Mouse (Mus musculus) granulocyte monocyte progenitor cell, adult 5-6 weeks (primary cell): ENCODE data around the gene Catsperg1. TPM values are rescaled to one million over a fixed set of nuclear protein-coding genes. Genes with fewer than 3 reads are reported as not detected.
"Not testable (repeated sequence)": the region's sequence is repeated elsewhere in the genome, so short reads cannot be mapped to it uniquely, and the experiment has no call there.

Experiments
- ATAC-seq: replicated peaks from 2 replicates; pipeline ENCODE4 v1.8.0; 2016; ENCODE audit warnings: mild to moderate bottlenecking, moderate TSS enrichment, inconsistent platforms; ENCODE audit not compliant: poor library complexity, severe bottlenecking
- total RNA-seq, 2 experiments: library from RNA; stranded (forward) in 1 of 2; stranded (reverse) in 1 of 2; fragments of 200-712, 200-1000 nt in 1 of 2; fragments of >200 nt in 1 of 2; fragmentation: Nextera tagmentation in 1 of 2; gene quantifications; 2 replicates each; pipeline ENCODE4 v1.2.3; 2014 to 2017

The Catsperg1 gene
- total RNA-seq, 2 experiments from 2014 or later: 0.49 TPM; not detected in 1

- ATAC-seq: no peak
Measured at GRCm38 (mm10) chr7:29146625-29147367, 67.0 kb downstream of the Catsperg1 start.

GRCm38 (mm10) chr7:29144006-29144405 lies 69.8 kb downstream of the Catsperg1 start:
- ATAC-seq: peak; percentile 87

- no peak for ATAC-seq
Measured at GRCm38 (mm10) chr7:29141416-29141815, 72.4 kb downstream of the Catsperg1 start.

DNA sequence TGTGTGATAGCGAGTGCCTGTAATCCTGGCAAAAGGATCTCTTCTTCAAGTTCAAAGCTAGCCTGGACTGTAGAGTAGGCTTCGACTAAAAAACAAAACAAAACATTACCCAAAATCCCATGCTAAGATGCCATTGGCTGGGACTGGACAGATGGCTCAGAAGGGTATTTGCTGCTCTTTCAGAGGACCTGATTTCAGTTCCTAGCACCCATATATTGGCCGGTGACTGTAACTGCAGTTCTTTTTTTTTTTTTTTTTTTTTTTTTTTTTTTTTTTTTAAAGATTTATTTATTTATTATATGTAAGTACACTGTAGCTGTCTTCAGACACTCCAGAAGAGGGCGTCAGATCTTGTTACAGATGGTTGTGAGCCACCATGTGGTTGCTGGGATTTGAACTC lies 74.6 kb downstream of the Catsperg1 start:
- not testable (repeated sequence) for ATAC-seq

DNA sequence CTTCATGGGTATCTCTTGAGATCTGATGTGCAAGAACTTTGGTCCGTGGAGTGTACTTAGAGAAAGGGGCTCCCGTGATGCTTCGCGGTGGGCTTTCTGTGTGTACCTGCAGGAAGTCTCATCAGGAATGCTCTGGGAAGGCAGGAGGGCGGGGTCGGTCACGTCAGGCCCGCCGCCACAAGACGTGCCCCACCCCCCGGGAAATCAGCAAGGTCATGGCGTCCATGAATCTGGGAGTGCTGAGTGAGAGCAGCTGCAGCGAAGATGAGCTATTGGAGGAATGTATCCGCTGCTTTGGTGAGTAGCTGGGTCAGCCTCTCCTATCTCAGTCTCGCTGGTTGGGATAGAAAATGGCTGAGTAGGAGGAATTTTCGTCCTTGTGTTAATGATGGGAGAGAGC lies 76.4 kb downstream of the Catsperg1 start:
- no peak for ATAC-seq

- peak; percentile 99 for ATAC-seq
Measured at GRCm38 (mm10) chr7:29134693-29135386, 79.0 kb downstream of the Catsperg1 start, which contains the start of gene Rasgrp4. Rasgrp4 (plus strand) TSS chr7:29134851.

- ATAC-seq: no peak
Measured at GRCm38 (mm10) chr7:29134230-29134629, 79.6 kb downstream of the Catsperg1 start.

Other genes with a start within 250 kb of the Catsperg1 start
- gene Eif3k, start 232.2 kb downstream of the Catsperg1 start, total RNA-seq (2014; fragmentation: Nextera tagmentation): 474 TPM in 2 replicates
- 400 and 462 TPM in 2 replicates for gene Eif3k, start 232.2 kb downstream of the Catsperg1 start, total RNA-seq (2017)
- 46.1 and 62.3 TPM in 2 replicates for gene Map4k1, start 232.0 kb downstream of the Catsperg1 start, total RNA-seq (2014; fragmentation: Nextera tagmentation)
- gene Map4k1, start 232.0 kb downstream of the Catsperg1 start, total RNA-seq (2017): 42.4 and 48.7 TPM in 2 replicates
- gene Ryr1, start 88.9 kb downstream of the Catsperg1 start, total RNA-seq (2014; fragmentation: Nextera tagmentation): 4.7 TPM in 1 of 2 replicates, not detected in the other
- 0.69 TPM in 1 of 2 replicates, not detected in the other for gene Ryr1, start 88.9 kb downstream of the Catsperg1 start, total RNA-seq (2017)
- gene Rasgrp4, start 79.2 kb downstream of the Catsperg1 start, total RNA-seq (2014; fragmentation: Nextera tagmentation): 0.51 and 6.3 TPM in 2 replicates
- 0.43 and 1.2 TPM in 2 replicates for gene Rasgrp4, start 79.2 kb downstream of the Catsperg1 start, total RNA-seq (2017)
- gene Fam98c, start 57.8 kb downstream of the Catsperg1 start, total RNA-seq (2014; fragmentation: Nextera tagmentation): 18.3 and 18.8 TPM in 2 replicates
- 21.2 and 25.3 TPM in 2 replicates for gene Fam98c, start 57.8 kb downstream of the Catsperg1 start, total RNA-seq (2017)
- gene Ggn, start 43.8 kb downstream of the Catsperg1 start, total RNA-seq (2014; fragmentation: Nextera tagmentation): 0.24 and 0.32 TPM in 2 replicates
- 0.26 and 3.0 TPM in 2 replicates for gene Ggn, start 43.8 kb downstream of the Catsperg1 start, total RNA-seq (2017)
- 2.6 and 2.8 TPM in 2 replicates for gene Spred3, start 43.6 kb downstream of the Catsperg1 start, total RNA-seq (2014; fragmentation: Nextera tagmentation)
- 0.26 and 0.95 TPM in 2 replicates for gene Spred3, start 43.6 kb downstream of the Catsperg1 start, total RNA-seq (2017)
- 119 and 172 TPM in 2 replicates for gene Psmd8, start 33.3 kb downstream of the Catsperg1 start, total RNA-seq (2014; fragmentation: Nextera tagmentation)
- gene Psmd8, start 33.3 kb downstream of the Catsperg1 start, total RNA-seq (2017): 165 and 166 TPM in 2 replicates
- 4.3 and 5.6 TPM in 2 replicates for gene Kcnk6, start 18.5 kb upstream of the Catsperg1 start, total RNA-seq (2014; fragmentation: Nextera tagmentation)
- gene Kcnk6, start 18.5 kb upstream of the Catsperg1 start, total RNA-seq (2017): 9.2 and 10.8 TPM in 2 replicates
- 57.1 and 86.7 TPM in 2 replicates for gene Yif1b, start 24.3 kb upstream of the Catsperg1 start, total RNA-seq (2014; fragmentation: Nextera tagmentation)
- 33.1 and 33.4 TPM in 2 replicates for gene Yif1b, start 24.3 kb upstream of the Catsperg1 start, total RNA-seq (2017)
- gene 2200002D01Rik, start 34.4 kb upstream of the Catsperg1 start, total RNA-seq (2014; fragmentation: Nextera tagmentation): not detected in 2 replicates
- 0.99 TPM in 1 of 2 replicates, not detected in the other for gene 2200002D01Rik, start 34.4 kb upstream of the Catsperg1 start, total RNA-seq (2017)
- gene Spint2, start 67.9 kb upstream of the Catsperg1 start, total RNA-seq (2014; fragmentation: Nextera tagmentation): 45.1 and 55.0 TPM in 2 replicates
- 24.4 and 29.9 TPM in 2 replicates for gene Spint2, start 67.9 kb upstream of the Catsperg1 start, total RNA-seq (2017)
- gene Ppp1r14a, start 75.3 kb upstream of the Catsperg1 start, total RNA-seq (2014; fragmentation: Nextera tagmentation): not detected in 2 replicates
- not detected in 2 replicates for gene Ppp1r14a, start 75.3 kb upstream of the Catsperg1 start, total RNA-seq (2017)
- not detected in 2 replicates for gene Dpf1, start 89.9 kb upstream of the Catsperg1 start, total RNA-seq (2014; fragmentation: Nextera tagmentation)
- gene Dpf1, start 89.9 kb upstream of the Catsperg1 start, total RNA-seq (2017): 0.22 TPM in 1 of 2 replicates, not detected in the other